Mouse (Mus musculus) right cerebral cortex, postnatal 4 days (tissue): ENCODE results near the gene Ankrd6.
"Not testable (repeated sequence)": the region's sequence is repeated elsewhere in the genome, so short reads cannot be mapped to it uniquely, and the experiment has no call there.

Experiments used
- DNase-seq: peaks from one replicate; pipeline ENCODE4 v3.0.0-alpha.2; 2022

The Ankrd6 gene

GRCm38 (mm10) chr4:32950356-32951034, at the start of gene Ankrd6:
Gene Ankrd6, minus strand, starts transcription at chr4:32950841.
- peak; percentile 85 for DNase-seq

GRCm38 (mm10) chr4:32998996-32999395, 48.4 kb upstream of the Ankrd6 start:
- DNase-seq: no peak

- no peak for DNase-seq
Observed at GRCm38 (mm10) chr4:32997571-32997970, 46.9 kb upstream of the Ankrd6 start.

- DNase-seq: no peak
Observed at GRCm38 (mm10) chr4:32996083-32996482, 45.4 kb upstream of the Ankrd6 start.

- no peak for DNase-seq
Observed at GRCm38 (mm10) chr4:32994168-32994567, 43.5 kb upstream of the Ankrd6 start.

- no peak for DNase-seq
Observed at GRCm38 (mm10) chr4:32989346-32989745, 38.7 kb upstream of the Ankrd6 start.

- no peak for DNase-seq
Observed at GRCm38 (mm10) chr4:32987006-32987405, 36.4 kb upstream of the Ankrd6 start.

GRCm38 (mm10) chr4:32985684-32986083, 35.0 kb upstream of the Ankrd6 start:
- DNase-seq: no peak

- peak; percentile 5 for DNase-seq
Observed at GRCm38 (mm10) chr4:32984801-32985675, 34.4 kb upstream of the Ankrd6 start.

GRCm38 (mm10) chr4:32984242-32984641, 33.6 kb upstream of the Ankrd6 start:
- DNase-seq: no peak

GRCm38 (mm10) chr4:32983176-32984155, 32.8 kb upstream of the Ankrd6 start:
- DNase-seq: peak; percentile 65

GRCm38 (mm10) chr4:32982716-32983175, 32.1 kb upstream of the Ankrd6 start, which contains the start of gene Rragd:
Gene Rragd, plus strand, starts transcription at chr4:32983037.
- peak; percentile 60 for DNase-seq

- peak; percentile 7 for DNase-seq
Observed at GRCm38 (mm10) chr4:32982041-32982715, 31.5 kb upstream of the Ankrd6 start.

GRCm38 (mm10) chr4:32981617-32982016, 31.0 kb upstream of the Ankrd6 start:
- no peak for DNase-seq

- no peak for DNase-seq
Observed at GRCm38 (mm10) chr4:32980061-32980460, 29.4 kb upstream of the Ankrd6 start.

- DNase-seq: no peak
Observed at GRCm38 (mm10) chr4:32977331-32977730, 26.7 kb upstream of the Ankrd6 start.

- not testable (repeated sequence) for DNase-seq
Observed at GRCm38 (mm10) chr4:32964619-32965018, 14.0 kb upstream of the Ankrd6 start.

- no peak for DNase-seq
Observed at GRCm38 (mm10) chr4:32961394-32961793, 10.8 kb upstream of the Ankrd6 start.

GRCm38 (mm10) chr4:32956423-32956822, 5.8 kb upstream of the Ankrd6 start:
- no peak for DNase-seq

- no peak for DNase-seq
Observed at GRCm38 (mm10) chr4:32952681-32953080, 2.0 kb upstream of the Ankrd6 start.

- no peak for DNase-seq
Observed at GRCm38 (mm10) chr4:32951035-32951940, 647 bp upstream of the Ankrd6 start.
